Mouse (Mus musculus) liver, postnatal 0 days (tissue): ENCODE data around the gene Pop7. TPM values are rescaled to one million over a fixed set of nuclear protein-coding genes. Genes with fewer than 3 reads are reported as not detected.

ENCODE experiments used
- ATAC-seq: fragments of 200-750 bp; cut with Nextera tagmentation; 2 replicates; pipeline ENCODE4 v1.8.0; 2017; ENCODE audit warnings: mild to moderate bottlenecking, moderate library complexity
- DNase-seq: peaks from one replicate; pipeline ENCODE4 v3.0.0-alpha.2; 2016
- H3K27ac ChIP-seq: fragments of 300-500 bp; sonication (generic); 2 replicates; pipeline ENCODE4 v1.5.1; 2014; ENCODE audit warnings: antibody characterized with exemption, moderate library complexity, mild to moderate bottlenecking, low read depth
- H3K27me3 ChIP-seq: fragments of 300-500 bp; sonication (generic); 2 replicates; pipeline ENCODE4 v1.6.1; 2014; ENCODE audit warnings: low read length, control low read depth, mixed read lengths; ENCODE audit not compliant: insufficient read depth
- H3K36me3 ChIP-seq: fragments of 300-500 bp; sonication (generic); replicated peaks from 2 replicates; pipeline ENCODE4 v1.6.1; 2014; ENCODE audit warnings: mild to moderate bottlenecking, control low read depth, low read length, moderate library complexity, mixed read lengths; ENCODE audit not compliant: insufficient read depth
- H3K4me1 ChIP-seq: fragments of 300-500 bp; sonication (generic); 2 replicates; pipeline ENCODE4 v1.6.1; 2014; ENCODE audit warnings: antibody characterized with exemption, mild to moderate bottlenecking, control low read depth; ENCODE audit not compliant: insufficient read depth
- H3K4me2 ChIP-seq: fragments of 300-500 bp; sonication (generic); 2 replicates; pipeline ENCODE4 v1.6.1; 2014; ENCODE audit warnings: low read depth, mild to moderate bottlenecking, low read length, moderate library complexity, mixed read lengths
- H3K4me3 ChIP-seq: fragments of 300-500 bp; sonication (generic); 2 replicates; pipeline ENCODE4 v1.5.1; 2014; ENCODE audit warnings: low read depth, low read length
- H3K9ac ChIP-seq: fragments of 300-500 bp; sonication (generic); replicated peaks from 2 replicates; pipeline ENCODE4 v1.6.1; 2014; ENCODE audit warnings: mild to moderate bottlenecking, moderate library complexity
- H3K9me3 ChIP-seq: fragments of 300-500 bp; sonication (generic); 2 replicates; pipeline ENCODE4 v1.6.1; 2016; ENCODE audit warnings: mild to moderate bottlenecking, control low read depth, low read length, mixed read lengths
- CTCF ChIP-seq: sonication (generic); IDR thresholded peaks from 2 replicates; pipeline ENCODE4 v1.5.1; 2016; ENCODE audit warnings: antibody characterized with exemption, low read depth
- EP300 ChIP-seq: IDR thresholded peaks from 2 replicates; pipeline ENCODE4 v1.6.1; 2016; ENCODE audit warnings: antibody characterized with exemption, low read depth, mild to moderate bottlenecking
- WGBS: fragments of 180-500 bp; shearing (Covaris S2); extraction: QIAGEN DNeasy Blood & Tissue Kit; methylation state at CpG from one replicate; pipeline ENCODE4 v1.1.7; 2014; ENCODE audit not compliant: insufficient replicate concordance; 5-methylcytosine and 5-hydroxymethylcytosine counted together
- polyA plus RNA-seq: library from polyadenylated mRNA; unstranded; fragments of >200 nt; fragmentation: Nextera tagmentation; extraction: Ambion mirVana; gene quantifications from 2 replicates; pipeline ENCODE4 v1.2.1, GENCODE M21; 2015

Gene Pop7
- polyA plus RNA-seq, 1 experiment from 2014 or later, result 27.7 TPM

GRCm38 (mm10) chr5:137540991-137541390 lies 38.7 kb upstream of the Pop7 start:
- no peaks in the 10 kb centered on the region for H3K36me3 ChIP-seq
- no peaks in the 10 kb centered on the region for H3K9me3 ChIP-seq
- H3K4me3 ChIP-seq, result no peak overlapping the region
- H3K4me1 ChIP-seq, result no peaks in the 10 kb centered on the region
- ATAC-seq (no peak), DNase-seq (no peak)
- WGBS, result 69% methylated on average over 6 of the region's 6 CpGs
- H3K27me3 ChIP-seq, result no peaks in the 10 kb centered on the region
- TF ChIP-seq EP300, result no peak
- TF ChIP-seq CTCF, result no peak
- no peak overlapping the region for H3K27ac ChIP-seq
- H3K9ac ChIP-seq, result no peak overlapping the region
- H3K4me2 ChIP-seq, result no peak overlapping the region

- no peaks in the 10 kb centered on the region for H3K4me1 ChIP-seq
- 72% methylated on average over 7 of the region's 7 CpGs for WGBS
- H3K27ac ChIP-seq, result no peak overlapping the region
- no peak overlapping the region for H3K4me2 ChIP-seq
- H3K9me3 ChIP-seq, result no peaks in the 10 kb centered on the region
- no peak for ATAC-seq
- TF ChIP-seq CTCF (no peak), EP300 (no peak)
- no peak overlapping the region for H3K4me3 ChIP-seq
- H3K36me3 ChIP-seq, result no peaks in the 10 kb centered on the region
- no peaks in the 10 kb centered on the region for H3K27me3 ChIP-seq
- no peak for DNase-seq
- no peak overlapping the region for H3K9ac ChIP-seq
Observed at GRCm38 (mm10) chr5:137539291-137539801, 37.0 kb upstream of the Pop7 start.

- TF ChIP-seq EP300 (no peak), CTCF (no peak)
- no peaks in the 10 kb centered on the region for H3K4me1 ChIP-seq
- H3K36me3 ChIP-seq, result no peaks in the 10 kb centered on the region
- no peak overlapping the region for H3K27ac ChIP-seq
- ATAC-seq, result no peak
- no peak overlapping the region for H3K9ac ChIP-seq
- H3K9me3 ChIP-seq, result no peaks in the 10 kb centered on the region
- no peak for DNase-seq
- WGBS, result 55% methylated on average over 4 of the region's 4 CpGs
- no peaks in the 10 kb centered on the region for H3K27me3 ChIP-seq
- H3K4me3 ChIP-seq, result no peak overlapping the region
- no peak overlapping the region for H3K4me2 ChIP-seq
Observed at GRCm38 (mm10) chr5:137537461-137537860, 35.1 kb upstream of the Pop7 start.

GRCm38 (mm10) chr5:137535318-137535717 lies 33.0 kb upstream of the Pop7 start:
- Histone ChIP-seq H3K9ac (no peak overlapping the region), H3K9me3 (no peaks in the 10 kb centered on the region), H3K4me2 (no peak overlapping the region), H3K27me3 (no peaks in the 10 kb centered on the region), H3K4me1 (peaks cover 9% of the 10 kb centered on the region), H3K4me3 (no peak overlapping the region), H3K27ac (no peak overlapping the region), H3K36me3 (peaks cover 2% of the 10 kb centered on the region)
- DNase-seq, result no peak
- 55% methylated on average over 9 of the region's 9 CpGs for WGBS
- no peak for TF ChIP-seq CTCF
- no peak for TF ChIP-seq EP300
- ATAC-seq, result no peak

GRCm38 (mm10) chr5:137534762-137535161 lies 32.4 kb upstream of the Pop7 start:
- ATAC-seq, result no peak
- TF ChIP-seq EP300, result no peak
- TF ChIP-seq CTCF, result no peak
- 87% methylated on average over 3 of the region's 3 CpGs for WGBS
- no peak overlapping the region for H3K4me2 ChIP-seq
- H3K27me3 ChIP-seq, result no peaks in the 10 kb centered on the region
- no peaks in the 10 kb centered on the region for H3K9me3 ChIP-seq
- H3K27ac ChIP-seq, result no peak overlapping the region
- H3K36me3 ChIP-seq, result peaks cover 7% of the 10 kb centered on the region
- H3K9ac ChIP-seq, result no peak overlapping the region
- peaks cover 12% of the 10 kb centered on the region for H3K4me1 ChIP-seq
- H3K4me3 ChIP-seq, result no peak overlapping the region
- DNase-seq, result peak; percentile 9

DNA sequence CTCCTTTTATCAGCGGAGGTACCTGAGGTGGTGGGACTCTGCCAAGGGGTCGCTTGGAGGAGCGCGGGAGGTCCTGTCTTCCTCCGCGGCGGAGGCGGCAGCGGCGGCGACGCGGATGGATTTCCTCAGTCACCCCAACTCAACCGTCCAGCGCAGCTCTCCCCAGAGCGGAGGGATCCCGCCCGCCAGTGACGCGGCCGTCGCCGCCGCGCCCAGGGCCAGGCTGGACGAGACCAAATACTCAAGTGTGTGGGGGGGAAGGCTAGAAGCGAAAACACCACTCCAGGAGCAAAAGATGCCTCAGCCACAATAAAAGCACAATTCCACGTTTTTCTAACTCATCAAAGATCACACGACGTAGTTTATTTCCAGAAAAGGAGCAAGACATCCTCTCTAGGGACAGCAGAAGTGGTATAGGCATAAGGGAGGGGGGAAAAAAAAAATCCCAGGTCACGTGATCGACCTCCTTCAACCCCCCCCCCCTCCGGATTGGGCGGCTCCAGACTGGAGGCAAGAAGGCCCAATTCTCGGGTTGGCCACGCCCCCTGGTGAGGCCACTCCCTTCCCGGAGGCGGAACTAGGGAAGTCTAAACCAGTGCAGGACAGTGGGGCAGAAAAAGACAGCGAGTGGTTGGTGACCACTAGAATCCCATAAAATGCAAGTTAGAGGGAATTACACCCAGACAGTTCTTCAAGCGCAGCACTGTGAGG lies 31.0 kb upstream of the Pop7 start, which contains the start of the genes Epo and Gnb2:
TSS of gene Epo (minus strand) at position 126 of the 711 bp plus-strand sequence.
TSS of gene Gnb2 (minus strand) at position 394 of the 711 bp plus-strand sequence.
- Histone ChIP-seq H3K36me3 (peaks cover 22% of the 10 kb centered on the region), H3K27me3 (no peaks in the 10 kb centered on the region), H3K27ac (peak within 1 kb of the TSS; percentile 94), H3K4me2 (peak within 1 kb of the TSS; percentile 90), H3K4me1 (peaks cover 12% of the 10 kb centered on the region), H3K9ac (peak within 1 kb of the TSS; percentile 92), H3K9me3 (no peaks in the 10 kb centered on the region), H3K4me3 (peak within 1 kb of the TSS; percentile 96)
- ATAC-seq (peak; percentile 88), DNase-seq (peak; percentile 99)
- TF ChIP-seq EP300 (peak; percentile 79; the same call in 1 of the 2 replicates), CTCF (no peak)
- 1% methylated on average over 30 of the region's 40 CpGs for WGBS
